Mouse (Mus musculus): ENCODE results near the gene Fgf13. TPM values are rescaled to one million over a fixed set of nuclear protein-coding genes. Genes with fewer than 3 reads are reported as not detected.

Fgf13 gene
- 11.0 TPM for polyA plus RNA-seq (2015; fragmentation: Illumina TruSeq; extraction: RNeasy Lipid Tissue Mini Kit (QIAGEN cat#74804); ENCODE audit: insufficient read depth, low replicate concordance)

DNA sequence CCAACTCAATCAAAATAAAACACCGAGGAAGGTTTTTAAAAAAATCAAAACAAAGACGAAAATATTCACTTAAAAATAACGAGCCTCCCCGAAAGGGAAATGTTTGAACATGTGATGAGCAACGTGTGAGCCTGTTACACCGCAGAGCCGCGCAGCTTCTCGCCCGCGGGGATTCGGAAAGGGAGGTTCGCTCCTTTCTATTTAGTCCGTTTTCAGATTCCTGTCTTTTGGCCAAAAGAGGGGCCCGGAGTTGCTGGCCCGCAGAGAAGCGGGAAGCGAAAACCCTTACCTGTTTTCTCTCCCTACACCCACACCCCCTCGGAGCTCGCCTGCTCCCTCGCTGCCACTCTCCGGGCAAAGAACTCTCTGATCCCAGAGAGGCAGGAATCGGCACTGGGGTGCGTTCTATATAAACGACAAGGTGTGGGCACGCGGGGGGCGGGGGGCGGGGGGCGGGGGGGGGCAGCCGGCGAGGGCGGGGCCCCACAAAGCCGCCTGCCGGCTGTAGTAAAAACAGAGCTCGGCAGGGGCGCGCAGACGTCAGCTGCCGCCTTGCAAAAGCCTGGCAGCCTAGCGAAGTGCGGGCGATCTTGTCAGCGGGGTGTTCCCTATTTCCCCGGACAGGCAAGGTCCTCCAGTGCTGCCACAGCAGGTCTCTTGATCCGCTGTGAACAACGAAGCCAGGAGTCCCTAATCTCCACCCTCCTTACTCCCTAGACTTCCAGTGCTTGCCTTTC, at the start of gene Fgf13:
Gene Fgf13 (minus strand): TSS at position 377 of the 737 bp plus-strand sequence.

